In the genomic region with DNA sequence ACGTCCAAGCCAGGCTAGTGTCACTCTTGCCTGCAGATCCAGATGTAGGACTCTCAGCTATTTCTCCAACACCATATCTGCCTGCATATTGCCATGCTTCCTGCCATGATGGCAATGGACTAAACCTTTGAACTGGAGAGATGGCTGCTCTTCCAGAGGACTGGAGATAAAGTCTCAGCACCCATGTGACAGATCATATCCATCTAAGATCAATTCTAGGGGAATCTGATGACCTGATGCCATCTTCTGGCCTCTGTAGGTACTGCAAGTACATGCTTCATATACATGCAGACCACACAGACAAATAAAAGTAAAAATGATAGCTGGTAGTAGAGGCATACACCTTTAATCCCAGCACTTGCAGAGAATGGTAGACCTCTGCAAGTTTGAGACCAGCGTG, we compare ENCODE assay signal across 9 mouse cellular contexts. TPM values are rescaled to one million over a fixed set of nuclear protein-coding genes. Genes with fewer than 3 reads are reported as not detected.
DNase-seq lines count a peak whose midpoint lies in the region; ATAC-seq and TF ChIP-seq lines count a peak whose summit lies in the region.
"Had no signal": no experiment of that assay in that cellular context is flagged by ENCODE, and none has a peak within 500 bp of the region (broad histone marks: within the 10 kb centered on the region; RNA-seq: fewer than 3 reads in every experiment).

No protein-coding gene starts in this region.

- intact Hi-C loops in left cerebral cortex, adult 2 months (cut with DNase I): loop anchor here (2.0 kb wide), 1 partner anchor 111 kb away; no protein-coding TSS in a partner anchor

- ATAC-seq in liver, postnatal 0 days: no peak

- no peaks in the 10 kb centered on the region for H3K27me3 ChIP-seq in liver, postnatal 0 days (ENCODE audit: insufficient read depth, low read length)
- H3K27me3 ChIP-seq: limb, embryonic 12.5 days had no signal

- H3K9ac ChIP-seq in liver, postnatal 0 days (replicated peaks): no peak overlapping the region
- H3K9ac ChIP-seq: limb, embryonic 12.5 days had no signal

- no peak for TF ChIP-seq EP300 in liver, postnatal 0 days (IDR thresholded peaks at IDR 0.05; ENCODE audit: low read depth)

- H3K9me3 ChIP-seq in liver, postnatal 0 days (ENCODE audit: low read length): no peaks in the 10 kb centered on the region

- H3K4me2 ChIP-seq in liver, postnatal 0 days (ENCODE audit: low read depth, low read length): no peak overlapping the region
- H3K4me2 ChIP-seq: limb, embryonic 12.5 days had no signal

- TF ChIP-seq CTCF in left cerebral cortex, adult 2 months (IDR thresholded peaks at IDR 0.05): peak; percentile 63
- TF ChIP-seq CTCF in liver, postnatal 0 days (IDR thresholded peaks at IDR 0.05; ENCODE audit: low read depth): peak; percentile 76

- no peaks in the 10 kb centered on the region for H3K36me3 ChIP-seq in liver, postnatal 0 days (replicated peaks; ENCODE audit: insufficient read depth, low read length)

- no peak overlapping the region for H3K4me3 ChIP-seq in left cerebral cortex, adult 2 months
- H3K4me3 ChIP-seq in liver, postnatal 0 days (ENCODE audit: low read depth, low read length): no peak overlapping the region
- H3K4me3 ChIP-seq: limb, embryonic 12.5 days had no signal

- no peaks in the 10 kb centered on the region for H3K4me1 ChIP-seq in liver, postnatal 0 days (ENCODE audit: insufficient read depth)
- H3K4me1 ChIP-seq: limb, embryonic 12.5 days had no signal

- H3K27ac ChIP-seq in left cerebral cortex, adult 2 months: no peak overlapping the region
- H3K27ac ChIP-seq in liver, postnatal 0 days (ENCODE audit: low read depth): no peak overlapping the region
- H3K27ac ChIP-seq: limb, embryonic 12.5 days had no signal

- 57% methylated on average over 2 of the region's 2 CpGs for WGBS in liver, postnatal 0 days (ENCODE audit: insufficient replicate concordance)

- peak; percentile 20 to 35 for DNase-seq in adrenal gland, adult 18-20 months (ENCODE audit: low spot score in 2 of 2)
- DNase-seq in adrenal gland, adult 8-10 months: no peak
- no peak for DNase-seq in left cerebral cortex, adult 2 months (ENCODE audit: extremely low spot score in 1 of 2, low spot score in 2 of 2)
- no peak for DNase-seq in left cerebral cortex, adult 11 months (ENCODE audit: low spot score)
- DNase-seq in brain, adult 2 months (ENCODE audit: low read depth, low spot score): peak; percentile 27
- DNase-seq in liver, postnatal 0 days: peak; percentile 54
- DNase-seq in thymus, postnatal 4 days: peak; percentile 68
- no peak for DNase-seq in layer of hippocampus, postnatal 36 days

RNA-seq across cellular contexts. Expression of a gene that starts 10.5 kb away (rescaled TPM):
- 1 to 10 TPM; 2.8 to 3.7 TPM for total RNA-seq in adrenal gland, adult 18-20 months (2021)
- total RNA-seq in adrenal gland, adult 8-10 months (2022): 1 to 10 TPM; 3.0 to 4.8 (median 3.4) TPM
- 1 to 10 TPM; 1.2 to 2.3 TPM for total RNA-seq in left cerebral cortex, adult 2 months (2021)
- 0.90 and 1.1 TPM in 2 replicates for polyA plus RNA-seq in liver, postnatal 0 days (2015; fragmentation: Nextera tagmentation; extraction: Ambion mirVana)
- total RNA-seq in layer of hippocampus, postnatal 36 days (2021): 1 to 10 TPM; 1.1 to 1.4 TPM

RNA-seq across cellular contexts. Expression of a gene that starts 46.7 kb away (rescaled TPM):
- total RNA-seq in adrenal gland, adult 18-20 months (2021): 1 to 10 TPM; 5.7 to 7.7 TPM
- total RNA-seq in adrenal gland, adult 8-10 months (2022): 1 to 10 TPM; 4.2 to 8.6 (median 5.5) TPM
- total RNA-seq in left cerebral cortex, adult 2 months (2021): 1 to 10 TPM; 1.5 to 1.9 TPM
- polyA plus RNA-seq in liver, postnatal 0 days (2015; fragmentation: Nextera tagmentation; extraction: Ambion mirVana): 0.95 and 1.3 TPM in 2 replicates
- 1 to 10 TPM; 1.7 to 2.7 TPM for total RNA-seq in layer of hippocampus, postnatal 36 days (2021)

Comparison
In these comparisons a context has a peak if more than half of its experiments do, and no peak if none do; other contexts are left out.
1. DNase-seq: peak in adrenal gland, adult 18-20 months (2 of 2), brain, adult 2 months (single experiment), liver, postnatal 0 days (single experiment) and thymus, postnatal 4 days (single experiment); none in adrenal gland, adult 8-10 months (single experiment), left cerebral cortex, adult 2 months (0 of 2), left cerebral cortex, adult 11 months (single experiment) and layer of hippocampus, postnatal 36 days (0 of 2).